Mouse (Mus musculus) MEL-GATA-1-ER (cell line): ENCODE measurements around the gene Arl6ip1.
A peak's percentile ranks its signal among the peaks of the same experiment; 100 is the strongest.

ENCODE experiments used
- DNase-seq: peaks from one replicate; pipeline ENCODE4 v3.0.0-alpha.2; 2012; ENCODE audit warnings: low read depth; ENCODE audit errors: extremely low read depth

Gene Arl6ip1

GRCm38 (mm10) chr7:118116787-118117538, 12.5 kb downstream of the Arl6ip1 start:
- DNase-seq: peak; percentile 82

- DNase-seq: peak; percentile 86
Measured at GRCm38 (mm10) chr7:118115877-118116568, 13.4 kb downstream of the Arl6ip1 start, which contains the start of gene Rps15a. TSS of gene Rps15a (minus strand) at chr7:118116188.

- DNase-seq: no peak
Measured at GRCm38 (mm10) chr7:118115533-118115876, 14.0 kb downstream of the Arl6ip1 start.

- no peak for DNase-seq
Measured at GRCm38 (mm10) chr7:118113541-118114297, 15.7 kb downstream of the Arl6ip1 start.

GRCm38 (mm10) chr7:118111128-118111527, 18.3 kb downstream of the Arl6ip1 start:
- DNase-seq: no peak

- no peak for DNase-seq
Measured at GRCm38 (mm10) chr7:118107671-118108070, 21.8 kb downstream of the Arl6ip1 start.

GRCm38 (mm10) chr7:118104458-118105052, 24.9 kb downstream of the Arl6ip1 start:
- peak; percentile 81 for DNase-seq

- DNase-seq: no peak
Measured at GRCm38 (mm10) chr7:118103462-118104379, 25.7 kb downstream of the Arl6ip1 start.

- DNase-seq: no peak
Measured at GRCm38 (mm10) chr7:118102678-118103461, 26.6 kb downstream of the Arl6ip1 start.

- DNase-seq: no peak
Measured at GRCm38 (mm10) chr7:118102231-118102630, 27.2 kb downstream of the Arl6ip1 start.

GRCm38 (mm10) chr7:118097615-118098014, 31.8 kb downstream of the Arl6ip1 start:
- DNase-seq: no peak

GRCm38 (mm10) chr7:118079987-118080386, 49.5 kb downstream of the Arl6ip1 start:
- DNase-seq: no peak

GRCm38 (mm10) chr7:118079097-118079496, 50.4 kb downstream of the Arl6ip1 start:
- DNase-seq: no peak
